Mouse (Mus musculus) skeletal muscle tissue, postnatal 0 days (tissue): Measurements from ENCODE around the gene Gm7137. TPM values are rescaled to one million over a fixed set of nuclear protein-coding genes. Genes with fewer than 3 reads are reported as not detected.

Experiments used
- polyA plus RNA-seq: library from polyadenylated mRNA; unstranded; fragments of >200 nt; fragmentation: Nextera tagmentation; extraction: Ambion mirVana; gene quantifications from 2 replicates; pipeline ENCODE4 v1.2.1, GENCODE M21; 2015

Gene Gm7137
- not detected in 2 replicates for polyA plus RNA-seq

DNA sequence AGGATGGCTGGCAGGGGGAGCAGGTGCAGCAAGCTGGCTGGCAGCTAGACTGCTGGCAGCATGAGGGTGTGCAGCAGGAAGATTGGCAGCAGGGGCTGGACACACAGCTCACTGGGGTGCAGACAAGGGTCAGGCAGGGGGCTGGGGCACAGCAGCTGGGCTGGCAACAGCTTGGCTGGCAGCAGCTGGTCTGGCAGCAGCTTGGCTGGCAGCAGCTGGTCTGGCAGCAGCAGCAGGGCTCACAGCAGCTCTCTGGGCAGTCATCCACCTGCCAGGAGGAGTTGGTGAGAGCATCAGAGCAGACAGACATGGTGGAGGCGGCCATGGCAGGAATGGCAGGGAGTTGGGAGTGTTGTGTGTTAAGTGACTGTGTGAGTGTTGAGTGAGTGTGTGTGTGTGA lies at the start of gene Gm7137:
Gene Gm7137 (minus strand): TSS at position 325 of the 400 bp plus-strand sequence.

DNA sequence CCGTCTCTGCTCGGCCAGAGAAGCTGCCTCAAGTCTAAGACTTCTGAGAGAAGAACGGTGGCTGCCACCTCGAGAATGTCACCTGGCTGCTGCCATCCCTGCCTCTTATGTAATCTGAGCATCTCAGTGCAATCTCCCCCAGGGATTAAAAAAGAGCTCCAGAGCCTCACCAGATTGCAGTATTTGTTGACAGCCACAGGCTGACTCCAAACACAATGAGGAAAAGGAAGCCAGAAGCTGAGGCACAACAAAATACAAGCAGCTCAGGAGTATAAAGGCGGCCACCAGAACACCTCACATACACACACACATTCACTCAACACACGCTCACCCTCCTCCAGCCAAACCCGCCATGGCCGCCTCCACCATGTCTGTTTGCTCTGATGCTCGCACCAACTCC lies 47.6 kb upstream of the Gm7137 start, which contains the start of gene Krtap10-10:
Gene Krtap10-10 (plus strand): TSS at position 301 of the 400 bp plus-strand sequence.

DNA sequence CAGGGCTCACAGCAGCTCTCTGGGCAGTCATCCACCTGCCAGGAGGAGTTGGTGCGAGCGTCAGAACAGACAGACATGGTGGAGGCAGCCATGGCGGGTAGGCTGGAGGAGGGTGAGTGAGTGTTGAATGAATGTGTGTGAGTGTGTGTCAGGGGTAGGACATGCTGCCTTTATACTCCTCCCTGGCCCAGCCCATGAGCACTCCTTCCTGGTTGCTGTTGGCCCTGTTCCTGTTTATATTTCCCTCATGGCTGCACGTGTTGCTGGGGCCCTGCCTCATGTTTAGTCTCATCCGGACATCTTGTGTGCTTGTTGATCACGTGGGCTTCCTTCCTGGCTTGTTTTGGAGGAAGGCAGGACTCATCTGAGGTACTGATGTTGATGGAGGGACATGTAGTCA lies 39.0 kb upstream of the Gm7137 start, which contains the start of gene Krtap10-4:
Gene Krtap10-4 (minus strand): TSS at position 145 of the 400 bp plus-strand sequence.

DNA sequence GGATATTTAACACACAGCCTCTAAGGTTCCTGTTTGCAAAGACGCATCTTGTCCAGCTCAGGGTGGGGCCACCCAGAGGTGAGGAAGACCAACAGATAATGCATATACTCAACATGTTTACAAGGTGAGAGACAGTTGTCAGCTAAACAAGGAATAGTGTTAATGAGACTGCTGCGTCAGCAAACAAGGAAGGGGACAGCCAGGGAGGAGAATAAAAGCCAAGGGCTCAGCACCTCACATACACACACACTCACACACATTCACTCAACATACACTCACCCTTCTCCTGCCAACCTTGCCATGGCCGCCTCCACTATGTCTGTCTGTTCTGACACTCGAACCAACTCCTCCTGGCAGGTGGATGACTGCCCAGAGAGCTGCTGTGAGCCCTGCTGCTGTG lies 26.4 kb upstream of the Gm7137 start, which contains the start of gene Gm2696:
Gene Gm2696 (plus strand): TSS at position 301 of the 400 bp plus-strand sequence.

DNA sequence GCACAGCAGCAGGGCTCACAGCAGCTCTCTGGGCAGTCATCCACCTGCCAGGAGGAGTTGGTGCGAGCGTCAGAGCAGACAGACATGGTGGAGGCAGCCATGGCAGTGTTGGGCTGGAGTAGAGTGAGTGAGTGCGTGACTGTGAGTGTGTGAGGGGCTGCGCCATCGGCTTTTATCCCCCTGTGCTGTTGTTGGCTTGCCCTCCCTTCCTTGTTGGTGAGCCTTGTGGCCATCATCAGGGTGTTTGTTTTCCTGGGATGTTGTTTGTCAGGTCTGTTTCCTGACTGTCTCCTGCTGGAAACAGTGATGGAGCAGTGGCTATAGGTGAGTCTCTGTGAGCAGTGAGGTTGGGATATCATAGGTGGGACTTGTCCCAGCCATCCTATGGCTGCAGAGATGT lies 23.7 kb upstream of the Gm7137 start, which contains the start of gene Gm9507:
Gene Gm9507 (minus strand): TSS at position 101 of the 400 bp plus-strand sequence.

DNA sequence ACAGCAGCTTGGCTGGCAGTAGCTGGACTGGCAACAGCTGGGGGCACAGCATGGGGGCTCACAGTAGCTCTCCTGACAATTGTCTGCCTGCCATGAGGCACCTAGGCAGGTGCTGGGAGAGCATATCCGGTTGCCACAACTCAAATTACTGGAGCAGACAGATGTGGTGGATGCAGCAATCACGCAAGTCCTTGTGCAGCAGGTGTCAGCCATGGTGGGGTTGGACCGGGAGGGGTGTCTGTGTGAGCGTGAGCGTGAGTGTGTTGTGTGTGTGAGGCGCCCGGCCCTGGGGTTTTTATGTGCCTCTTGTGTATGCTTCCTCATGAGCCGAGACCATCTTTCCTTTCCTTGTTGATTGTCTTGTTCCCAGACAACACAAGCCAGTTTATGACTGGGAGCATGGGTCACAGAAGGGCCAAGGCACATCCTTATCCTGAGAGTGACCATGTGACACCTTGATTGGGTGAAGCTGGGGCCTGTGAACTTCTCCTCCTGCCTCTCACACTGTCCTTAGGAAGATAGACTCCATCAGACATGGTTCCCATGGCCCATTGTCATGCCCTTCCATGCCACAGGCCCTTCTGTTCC lies 11.0 kb upstream of the Gm7137 start, which contains the start of gene Gm19668:
Gene Gm19668 (minus strand): TSS at position 213 of the 588 bp plus-strand sequence.

DNA sequence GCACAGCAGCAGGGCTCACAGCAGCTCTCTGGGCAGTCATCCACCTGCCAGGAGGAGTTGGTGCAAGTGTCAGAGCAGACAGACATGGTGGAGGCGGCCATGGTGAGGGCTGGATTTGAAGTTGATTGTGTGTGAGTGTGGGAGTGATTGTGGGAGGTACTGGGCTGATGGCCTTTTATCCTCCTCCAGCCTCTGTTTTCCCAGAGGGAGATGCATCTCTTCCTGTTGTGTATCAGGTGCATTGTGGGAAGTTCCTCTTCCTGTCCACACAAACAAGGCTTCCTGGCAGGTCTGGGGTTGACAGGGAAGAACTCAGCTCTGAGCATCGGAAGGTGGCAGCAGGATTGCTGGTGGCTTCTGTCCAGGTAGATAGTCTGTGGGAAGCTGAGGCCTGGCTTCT lies 7.0 kb upstream of the Gm7137 start, which contains the start of gene Gm9639:
Gene Gm9639 (minus strand): TSS at position 101 of the 400 bp plus-strand sequence.

DNA sequence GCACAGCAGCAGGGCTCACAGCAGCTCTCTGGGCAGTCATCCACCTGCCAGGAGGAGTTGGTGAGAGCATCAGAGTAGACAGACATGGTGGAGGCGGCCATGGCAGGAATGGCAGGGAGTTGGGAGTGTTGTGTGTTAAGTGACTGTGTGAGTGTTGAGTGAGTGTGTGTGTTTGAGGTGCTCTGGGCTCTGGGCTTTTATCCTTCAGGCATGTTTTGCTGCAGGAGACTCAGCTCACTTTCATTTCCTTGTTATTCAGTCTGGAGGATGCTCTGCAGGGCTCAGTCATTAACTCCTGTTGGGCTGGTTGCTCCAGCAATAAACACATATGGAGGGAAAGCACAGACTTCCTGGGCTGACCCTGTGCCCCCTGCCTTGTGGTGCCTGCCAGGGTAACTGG lies 5.6 kb downstream of the Gm7137 start, which contains the start of gene Gm3250:
Gene Gm3250 (minus strand): TSS at position 101 of the 400 bp plus-strand sequence.

DNA sequence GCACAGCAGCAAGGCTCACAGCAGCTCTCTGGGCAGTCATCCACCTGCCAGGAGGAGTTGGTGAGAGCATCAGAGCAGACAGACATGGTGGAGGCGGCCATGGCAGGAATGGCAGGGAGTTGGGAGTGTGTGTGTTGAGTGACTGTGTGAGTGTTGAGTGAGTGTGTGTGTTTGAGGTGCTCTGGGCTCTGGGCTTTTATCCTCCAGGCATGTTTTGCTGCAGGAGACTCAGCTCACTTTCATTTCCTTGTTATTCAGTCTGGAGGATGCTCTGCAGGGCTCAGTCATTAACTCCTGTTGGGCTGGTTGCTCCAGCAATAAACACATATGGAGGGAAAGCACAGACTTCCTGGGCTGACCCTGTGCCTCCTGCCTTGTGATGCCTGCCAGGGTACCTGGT lies 11.2 kb downstream of the Gm7137 start, which contains the start of gene Gm7138:
Gene Gm7138 (minus strand): TSS at position 101 of the 400 bp plus-strand sequence.

DNA sequence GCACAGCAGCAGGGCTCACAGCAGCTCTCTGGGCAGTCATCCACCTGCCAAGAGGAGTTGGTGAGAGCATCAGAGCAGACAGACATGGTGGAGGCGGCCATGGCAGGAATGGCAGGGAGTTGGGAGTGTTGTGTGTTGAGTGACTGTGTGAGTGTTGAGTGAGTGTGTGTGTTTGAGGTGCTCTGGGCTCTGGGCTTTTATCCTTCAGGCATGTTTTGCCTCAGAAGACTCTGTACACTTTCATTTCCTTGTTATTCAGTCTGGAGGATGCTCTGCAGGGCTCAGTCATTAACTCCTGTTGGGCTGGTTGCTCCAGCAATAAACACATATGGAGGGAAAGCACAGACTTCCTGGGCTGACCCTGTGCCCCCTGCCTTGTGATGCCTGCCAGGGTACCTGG lies 16.8 kb downstream of the Gm7137 start, which contains the start of gene Gm3238:
Gene Gm3238 (minus strand): TSS at position 101 of the 400 bp plus-strand sequence.

DNA sequence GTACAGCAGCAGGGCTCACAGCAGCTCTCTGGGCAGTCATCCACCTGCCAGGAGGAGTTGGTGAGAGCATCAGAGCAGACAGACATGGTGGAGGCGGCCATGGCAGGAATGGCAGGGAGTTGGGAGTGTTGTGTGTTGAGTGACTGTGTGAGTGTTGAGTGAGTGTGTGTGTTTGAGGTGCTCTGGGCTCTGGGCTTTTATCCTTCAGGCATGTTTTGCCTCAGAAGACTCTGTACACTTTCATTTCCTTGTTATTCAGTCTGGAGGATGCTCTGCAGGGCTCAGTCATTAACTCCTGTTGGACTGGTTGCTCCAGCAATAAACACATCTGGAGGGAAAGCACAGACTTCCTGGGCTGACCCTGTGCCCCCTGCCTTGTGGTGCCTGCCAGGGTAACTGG lies 28.4 kb downstream of the Gm7137 start, which contains the start of gene Gm3233:
Gene Gm3233 (minus strand): TSS at position 101 of the 400 bp plus-strand sequence.

DNA sequence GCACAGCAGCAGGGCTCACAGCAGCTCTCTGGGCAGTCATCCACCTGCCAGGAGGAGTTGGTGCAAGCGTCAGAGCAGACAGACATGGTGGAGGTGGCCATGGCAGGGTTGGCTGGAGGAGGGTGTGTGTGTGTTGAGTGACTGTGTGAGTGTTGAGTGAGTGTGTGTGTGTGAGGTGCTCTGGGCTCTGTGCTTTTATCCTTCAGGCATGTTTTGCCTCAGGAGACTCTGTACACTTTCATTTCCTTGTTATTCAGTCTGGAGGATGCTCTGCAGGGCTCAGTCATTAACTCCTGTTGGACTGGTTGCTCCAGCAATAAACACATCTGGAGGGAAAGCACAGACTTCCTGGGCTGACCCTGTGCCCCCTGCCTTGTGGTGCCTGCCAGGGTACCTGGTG lies 36.7 kb downstream of the Gm7137 start, which contains the start of gene Gm9736:
Gene Gm9736 (minus strand): TSS at position 101 of the 400 bp plus-strand sequence.

DNA sequence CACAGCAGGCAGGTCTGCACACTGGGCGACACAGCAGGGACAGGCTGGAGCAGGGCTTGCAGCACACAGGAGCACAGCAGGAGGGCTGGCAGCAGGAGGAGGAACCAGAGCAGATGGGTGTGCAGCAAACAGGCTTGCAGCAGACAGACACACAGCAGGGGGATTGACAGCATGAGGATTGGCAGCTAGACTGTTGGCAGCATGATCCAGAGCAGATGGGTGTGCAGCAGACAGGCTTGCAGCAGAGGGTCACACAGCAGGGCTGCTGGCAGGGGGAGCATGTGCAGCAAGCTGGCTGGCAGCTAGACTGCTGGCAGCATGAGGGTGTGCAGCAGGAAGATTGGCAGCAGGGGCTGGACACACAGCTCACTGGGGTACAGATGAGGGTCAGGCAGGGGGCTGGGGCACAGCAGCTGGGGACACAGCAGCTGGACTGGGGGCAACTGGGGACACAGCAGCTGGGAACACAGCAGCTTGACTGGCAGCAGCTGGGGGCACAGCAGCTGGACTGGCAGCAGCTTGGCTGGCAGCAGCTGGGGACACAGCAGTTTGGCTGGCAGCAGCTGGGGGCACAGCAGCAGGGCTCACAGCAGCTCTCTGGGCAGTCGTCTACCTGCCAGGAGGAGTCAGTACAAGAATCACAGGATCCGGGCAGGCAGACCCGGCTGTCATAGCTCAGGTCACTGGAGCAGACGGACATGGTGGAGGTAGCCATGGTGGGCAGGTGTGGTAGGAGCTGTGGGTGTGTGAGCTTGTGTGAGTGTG lies 45.9 kb downstream of the Gm7137 start, which contains the start of gene Gm18596:
Gene Gm18596 (minus strand): TSS at position 715 of the 765 bp plus-strand sequence.

Other genes with a start within 250 kb of the Gm7137 start
- gene Pttg1ip, start 206.5 kb downstream of the Gm7137 start, polyA plus RNA-seq: 79.3 and 92.3 TPM in 2 replicates
- 133 and 146 TPM in 2 replicates for gene Sumo3, start 182.1 kb downstream of the Gm7137 start, polyA plus RNA-seq
- gene Gm49325, start 182.0 kb downstream of the Gm7137 start, polyA plus RNA-seq: 5.2 and 11.3 TPM in 2 replicates
- 112 and 114 TPM in 2 replicates for gene Ube2g2, start 165.9 kb downstream of the Gm7137 start, polyA plus RNA-seq
- gene Tspear, start 101.6 kb downstream of the Gm7137 start, polyA plus RNA-seq: 0.07 TPM in 1 of 2 replicates, not detected in the other
- gene Gm19402, start 97.4 kb downstream of the Gm7137 start, polyA plus RNA-seq: not detected in 2 replicates
- gene Gm9508, start 91.0 kb downstream of the Gm7137 start, polyA plus RNA-seq: not detected in 2 replicates
- not detected in 2 replicates for gene Gm10272, start 81.6 kb downstream of the Gm7137 start, polyA plus RNA-seq
- not detected in 2 replicates for gene Gm10024, start 76.7 kb downstream of the Gm7137 start, polyA plus RNA-seq
- gene Gm10142, start 72.4 kb downstream of the Gm7137 start, polyA plus RNA-seq: not detected in 2 replicates
- gene Krtap12-1, start 67.6 kb downstream of the Gm7137 start, polyA plus RNA-seq: not detected in 2 replicates
- gene Gm10100, start 61.7 kb downstream of the Gm7137 start, polyA plus RNA-seq: not detected in 2 replicates
- gene Gm18596, start 45.6 kb downstream of the Gm7137 start, polyA plus RNA-seq: not detected in 2 replicates
- gene Gm9736, start 36.8 kb downstream of the Gm7137 start, polyA plus RNA-seq: not detected in 2 replicates
- not detected in 2 replicates for gene Gm3233, start 28.5 kb downstream of the Gm7137 start, polyA plus RNA-seq
- gene Gm3238, start 16.9 kb downstream of the Gm7137 start, polyA plus RNA-seq: not detected in 2 replicates
- gene Gm7138, start 11.3 kb downstream of the Gm7137 start, polyA plus RNA-seq: not detected in 2 replicates
- gene Gm3250, start 5.7 kb downstream of the Gm7137 start, polyA plus RNA-seq: not detected in 2 replicates
- not detected in 2 replicates for gene Gm9639, start 6.9 kb upstream of the Gm7137 start, polyA plus RNA-seq
- gene Gm19668, start 10.9 kb upstream of the Gm7137 start, polyA plus RNA-seq: not detected in 2 replicates
- not detected in 2 replicates for gene Gm9507, start 23.6 kb upstream of the Gm7137 start, polyA plus RNA-seq
- not detected in 2 replicates for gene Gm2696, start 26.5 kb upstream of the Gm7137 start, polyA plus RNA-seq
- gene Krtap10-4, start 38.9 kb upstream of the Gm7137 start, polyA plus RNA-seq: not detected in 2 replicates
- gene Krtap10-10, start 47.7 kb upstream of the Gm7137 start, polyA plus RNA-seq: not detected in 2 replicates
- gene Gm36176, start 58.6 kb upstream of the Gm7137 start, polyA plus RNA-seq: not detected in 2 replicates
- not detected in 2 replicates for gene Gm10318, start 64.7 kb upstream of the Gm7137 start, polyA plus RNA-seq
- not detected in 2 replicates for gene Gm3285, start 73.8 kb upstream of the Gm7137 start, polyA plus RNA-seq
- 0.61 and 0.74 TPM in 2 replicates for gene Lrrc3, start 114.3 kb upstream of the Gm7137 start, polyA plus RNA-seq
- 0.33 and 0.35 TPM in 2 replicates for gene Trpm2, start 182.4 kb upstream of the Gm7137 start, polyA plus RNA-seq
- 12.9 and 13.1 TPM in 2 replicates for gene 1810043G02Rik, start 190.3 kb upstream of the Gm7137 start, polyA plus RNA-seq
- gene Pfkl, start 221.9 kb upstream of the Gm7137 start, polyA plus RNA-seq: 13.1 and 19.4 TPM in 2 replicates